Mouse (Mus musculus) gastrocnemius, postnatal 14 days (tissue): ENCODE data around the gene Dhrs1. TPM values are rescaled to one million over a fixed set of nuclear protein-coding genes. Genes with fewer than 3 reads are reported as not detected.

Source experiments
- DNase-seq: peaks from one replicate; pipeline ENCODE4 v3.0.0; 2021; ENCODE audit warnings: mixed read lengths
- intact Hi-C: fragments of 180-260 bp; cut with DNase I; formaldehyde crosslinking; loops from one replicate; pipeline ENCODE4 v1.15.1; 2025; ENCODE audit warnings: low total_unique reads
- total RNA-seq, 2 experiments: library from RNA; stranded (reverse); gene quantifications; 2 replicates each; pipeline ENCODE4 v1.2.3; 2021

Dhrs1 gene
- total RNA-seq, 2 experiments from 2014 or later, result 28.5 to 30.2 TPM

- intact Hi-C loops, result no loop called here
- no peak for DNase-seq
Measured at GRCm38 (mm10) chr14:55701131-55701530, 44.4 kb downstream of the Dhrs1 start.

GRCm38 (mm10) chr14:55697226-55697625 lies 48.3 kb downstream of the Dhrs1 start:
- DNase-seq, result no peak
- intact Hi-C loops, result no loop called here

- intact Hi-C loops, result no loop called here
- no peak for DNase-seq
Measured at GRCm38 (mm10) chr14:55689433-55689832, 56.1 kb downstream of the Dhrs1 start.

Other genes starting within 250 kb of the Dhrs1 start
- under 1 TPM in 1 of 2 experiments, not detected in 1; 0.16 TPM for gene Cpne6, start 235.2 kb downstream of the Dhrs1 start, total RNA-seq
- not detected for gene Nrl, start 220.7 kb downstream of the Dhrs1 start, total RNA-seq
- gene Pck2, start 205.4 kb downstream of the Dhrs1 start, total RNA-seq, result 10 to 100 TPM; 11.5 to 13.8 TPM
- 10 to 100 TPM; 76.5 to 87.8 TPM for gene Dcaf11, start 185.7 kb downstream of the Dhrs1 start, total RNA-seq
- gene A730061H03Rik, start 185.3 kb downstream of the Dhrs1 start, total RNA-seq, result not detected
- gene Fitm1, start 170.1 kb downstream of the Dhrs1 start, total RNA-seq, result 100 to 1,000 TPM; 415 to 455 TPM
- 10 to 100 TPM; 48.3 to 49.7 TPM for gene Psme1, start 167.6 kb downstream of the Dhrs1 start, total RNA-seq
- gene Emc9, start 160.4 kb downstream of the Dhrs1 start, total RNA-seq, result 10 to 100 TPM; 38.6 to 39.4 TPM
- 10 to 100 TPM; 57.5 to 63.2 TPM for gene Psme2, start 154.6 kb downstream of the Dhrs1 start, total RNA-seq
- 10 to 100 TPM in 1 of 2 experiments, 1 to 10 TPM in 1; 9.4 to 11.7 TPM for gene Rnf31, start 154.0 kb downstream of the Dhrs1 start, total RNA-seq
- gene Irf9, start 142.1 kb downstream of the Dhrs1 start, total RNA-seq, result 1 to 10 TPM; 3.9 to 4.8 TPM
- under 1 TPM; 0.53 to 0.72 TPM for gene Rec8, start 127.7 kb downstream of the Dhrs1 start, total RNA-seq
- 10 to 100 TPM; 52.5 to 62.0 TPM for gene Ipo4, start 109.7 kb downstream of the Dhrs1 start, total RNA-seq
- under 1 TPM; 0.27 to 0.96 TPM for gene Gm49378, start 107.8 kb downstream of the Dhrs1 start, total RNA-seq
- gene Tm9sf1, start 101.9 kb downstream of the Dhrs1 start, total RNA-seq, result 10 to 100 TPM; 21.5 TPM
- gene Tssk4, start 95.5 kb downstream of the Dhrs1 start, total RNA-seq, result under 1 TPM; 0.12 to 0.49 TPM
- 10 to 100 TPM; 17.8 to 19.7 TPM for gene Mdp1, start 85.2 kb downstream of the Dhrs1 start, total RNA-seq
- gene Gmpr2, start 73.7 kb downstream of the Dhrs1 start, total RNA-seq, result 1 to 10 TPM; 4.0 to 4.3 TPM
- 100 to 1,000 TPM; 200 to 201 TPM for gene Nedd8, start 73.6 kb downstream of the Dhrs1 start, total RNA-seq
- gene Tinf2, start 63.9 kb downstream of the Dhrs1 start, total RNA-seq, result 10 to 100 TPM; 10.3 to 11.2 TPM
- gene Tgm1, start 31.8 kb downstream of the Dhrs1 start, total RNA-seq, result under 1 TPM; 0.16 to 0.35 TPM
- 1 to 10 TPM; 8.2 to 9.3 TPM for gene Rabggta, start 23.4 kb downstream of the Dhrs1 start, total RNA-seq
- gene Nop9, start within 50 bp of the Dhrs1 start, total RNA-seq, result 10 to 100 TPM; 12.1 to 13.9 TPM
- gene Cideb, start 12.8 kb upstream of the Dhrs1 start, total RNA-seq, result not detected
- under 1 TPM in 1 of 2 experiments, not detected in 1; 0.12 TPM for gene Ltb4r2, start 15.7 kb upstream of the Dhrs1 start, total RNA-seq
- under 1 TPM; 0.22 to 0.39 TPM for gene Ltb4r1, start 20.3 kb upstream of the Dhrs1 start, total RNA-seq
- 1 to 10 TPM; 7.1 to 8.6 TPM for gene Adcy4, start 38.4 kb upstream of the Dhrs1 start, total RNA-seq
- gene Ripk3, start 43.2 kb upstream of the Dhrs1 start, total RNA-seq, result 1 to 10 TPM; 2.4 to 2.6 TPM
- gene Nfatc4, start 77.5 kb upstream of the Dhrs1 start, total RNA-seq, result 1 to 10 TPM; 7.4 to 7.5 TPM
- 1 to 10 TPM; 7.2 to 7.5 TPM for gene Nynrin, start 108.3 kb upstream of the Dhrs1 start, total RNA-seq
- gene Cbln3, start 138.7 kb upstream of the Dhrs1 start, total RNA-seq, result under 1 TPM; 0.11 to 0.12 TPM
- gene Khnyn, start 139.3 kb upstream of the Dhrs1 start, total RNA-seq, result 1 to 10 TPM; 7.1 to 8.2 TPM
- 10 to 100 TPM; 82.6 to 85.7 TPM for gene Sdr39u1, start 154.6 kb upstream of the Dhrs1 start, total RNA-seq
- gene Cma1, start 199.0 kb upstream of the Dhrs1 start, total RNA-seq, result 1 to 10 TPM; 7.6 to 9.9 TPM
- gene Cma2, start 205.3 kb upstream of the Dhrs1 start, total RNA-seq, result under 1 TPM in 1 of 2 experiments, not detected in 1; 0.57 TPM